Mouse (Mus musculus) megakaryocyte, embryonic 14.5 days (primary cell): ENCODE measurements around the gene Ttll6.

Experiments
- FLI1 ChIP-seq: IDR thresholded peaks from 2 replicates; pipeline ENCODE4 v1.6.1; 2012; ENCODE audit warnings: low read length, inconsistent platforms, mixed read lengths
- GATA1 ChIP-seq: IDR thresholded peaks from 3 replicates; pipeline ENCODE4 v1.6.1; 2012; ENCODE audit warnings: mixed read lengths, low read length, inconsistent platforms, borderline replicate concordance

GRCm38 (mm10) chr11:96201741-96202140 lies 68.2 kb downstream of the Ttll6 start:
- TF ChIP-seq GATA1 (no peak), FLI1 (no peak)
